Mouse (Mus musculus): ENCODE measurements around the gene Cinp.

The Cinp gene

DNA sequence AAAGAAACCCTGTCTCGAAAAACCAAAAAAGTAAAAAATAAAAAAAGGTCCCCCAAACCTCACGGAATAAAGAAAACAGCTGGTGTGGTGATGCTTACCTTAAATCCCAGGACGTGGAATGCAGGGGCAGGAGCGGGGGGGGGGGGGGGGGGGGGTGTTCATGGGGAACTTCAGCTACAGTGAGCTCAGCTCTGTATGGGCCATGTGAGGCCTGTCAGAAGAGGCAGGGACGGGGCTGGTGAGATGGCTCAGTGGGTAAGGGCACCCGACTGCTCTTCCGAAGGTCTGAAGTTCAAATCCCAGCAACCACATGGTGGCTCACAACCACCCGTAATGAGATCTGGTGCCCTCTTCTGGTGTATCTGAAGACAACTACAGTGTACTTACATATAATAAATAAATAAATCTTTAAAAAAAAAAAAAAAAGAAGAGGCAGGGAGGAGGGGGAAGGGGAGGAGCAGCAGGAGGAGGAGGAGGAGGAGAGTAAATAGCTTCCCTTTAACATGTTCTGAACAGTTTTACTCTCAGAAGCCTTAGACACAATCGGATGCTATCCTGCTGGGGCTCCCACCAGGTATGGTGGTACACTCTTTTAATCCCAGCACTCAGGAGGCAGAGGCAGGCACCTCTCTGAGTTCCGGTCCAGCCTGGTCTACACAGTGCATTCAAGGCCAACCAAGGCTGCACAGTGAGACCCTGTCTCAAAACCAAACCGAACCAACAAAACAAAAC, 58.5 kb downstream of the Cinp start:
- no peak for DNase-seq

DNA sequence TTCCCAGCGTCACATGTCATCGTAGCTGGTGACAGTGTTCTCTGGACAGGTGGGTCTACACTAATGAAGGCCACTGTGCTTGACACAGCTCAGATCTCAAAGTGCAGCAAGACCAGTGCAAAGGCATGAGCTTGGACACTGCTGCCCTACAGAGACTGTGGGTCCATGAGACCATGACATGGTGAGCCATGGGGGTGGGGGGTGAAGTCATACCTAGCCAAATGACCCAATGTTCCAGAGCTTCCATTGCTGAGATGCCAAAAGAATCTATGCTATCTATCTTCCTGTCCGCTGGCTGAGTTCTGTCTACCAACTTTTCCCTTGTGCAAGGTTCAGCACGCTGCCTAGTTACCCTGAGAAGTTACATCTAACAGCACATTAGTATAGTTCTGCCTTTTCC, 60.0 kb downstream of the Cinp start:
- no peak for DNase-seq

Data from embryo, embryonic 11 days (tissue).